Mouse (Mus musculus): Measurements from ENCODE around the gene Gm5136.
A peak's percentile ranks its signal among the peaks of the same experiment; 100 is the strongest.

Gene Gm5136

DNA sequence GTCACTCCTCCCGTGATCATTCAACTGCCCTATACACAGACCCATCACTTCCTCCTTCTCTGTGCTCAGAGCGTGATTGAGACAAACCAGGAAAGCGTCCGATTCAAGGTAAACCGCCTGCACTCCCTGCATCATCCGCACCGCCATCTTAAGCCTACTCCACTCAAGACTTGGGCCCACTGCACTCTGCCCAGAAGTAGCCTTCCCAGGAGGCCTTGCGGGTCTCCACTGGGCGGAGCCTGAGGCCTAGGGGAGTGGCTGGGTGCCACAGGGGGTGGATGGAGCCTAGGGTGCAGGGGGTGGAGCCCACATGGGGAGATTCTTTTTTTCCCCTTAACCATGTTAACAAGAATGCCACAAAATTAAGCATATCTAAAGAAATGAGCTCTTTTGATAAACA, at the start of gene Gm5136:
Gene Gm5136, minus strand, starts transcription at position 215 of the 400 bp plus-strand sequence.
- no peak for DNase-seq (ENCODE audit: low read depth, low spot score)

DNA sequence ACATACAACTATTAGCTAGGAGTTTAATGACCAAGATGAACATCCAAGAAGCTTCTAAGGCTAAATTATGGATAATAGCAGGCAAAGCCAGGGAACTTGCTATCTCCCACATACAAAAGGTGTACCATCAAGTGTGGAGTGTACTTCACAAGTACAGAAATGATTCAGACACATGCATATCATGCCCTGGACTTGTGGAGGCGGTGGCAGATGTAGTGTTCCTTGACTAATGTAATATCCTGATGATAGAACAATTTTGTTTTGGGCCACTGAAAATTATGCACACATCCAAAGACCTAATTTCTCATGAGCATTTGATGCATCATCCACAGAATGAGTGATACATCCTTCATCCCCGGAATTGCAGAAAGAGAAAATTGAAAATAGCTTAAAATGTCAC, 43.8 kb upstream of the Gm5136 start:
- DNase-seq (ENCODE audit: low read depth, low spot score) = no peak

DNA sequence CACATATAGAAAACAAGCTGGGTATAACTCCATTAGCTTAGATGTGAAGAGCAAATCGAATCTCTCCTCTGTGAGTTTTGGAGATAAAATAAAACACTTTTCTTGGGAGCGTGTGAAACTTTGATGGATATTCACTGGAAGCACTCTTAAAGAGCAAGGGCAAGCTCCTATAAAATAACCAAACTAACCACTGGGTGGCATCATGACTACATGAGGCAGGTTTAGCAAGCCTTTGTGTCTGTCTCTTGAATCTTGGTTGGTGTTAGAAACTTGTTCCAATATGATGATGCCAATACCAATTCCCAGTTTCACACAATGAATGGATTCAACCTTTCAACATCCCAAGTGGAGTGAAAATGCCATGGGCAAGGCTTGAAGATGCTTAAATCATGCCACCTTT, 34.0 kb upstream of the Gm5136 start:
- peak; percentile 37 for DNase-seq (ENCODE audit: low read depth, low spot score)

DNA sequence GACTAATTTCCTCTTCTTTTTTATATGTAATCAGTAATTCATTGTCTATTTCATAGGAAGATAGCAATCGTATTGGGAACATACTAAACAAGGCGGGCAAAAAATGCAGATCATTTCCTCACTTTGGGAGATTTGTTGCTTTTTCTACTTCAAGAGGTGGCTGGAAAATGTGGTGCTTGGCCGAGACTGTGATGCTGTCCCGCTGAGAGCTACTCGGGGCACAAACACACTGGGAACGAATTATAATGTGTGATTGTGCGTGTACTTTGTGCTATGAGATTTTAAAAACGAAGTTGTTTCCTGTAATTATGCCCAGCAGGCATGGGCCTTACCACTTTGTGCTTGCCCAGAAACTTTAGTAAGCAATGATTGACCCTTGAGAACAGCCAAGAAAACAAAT, 29.0 kb upstream of the Gm5136 start:
- DNase-seq (ENCODE audit: low read depth, low spot score) = no peak

DNA sequence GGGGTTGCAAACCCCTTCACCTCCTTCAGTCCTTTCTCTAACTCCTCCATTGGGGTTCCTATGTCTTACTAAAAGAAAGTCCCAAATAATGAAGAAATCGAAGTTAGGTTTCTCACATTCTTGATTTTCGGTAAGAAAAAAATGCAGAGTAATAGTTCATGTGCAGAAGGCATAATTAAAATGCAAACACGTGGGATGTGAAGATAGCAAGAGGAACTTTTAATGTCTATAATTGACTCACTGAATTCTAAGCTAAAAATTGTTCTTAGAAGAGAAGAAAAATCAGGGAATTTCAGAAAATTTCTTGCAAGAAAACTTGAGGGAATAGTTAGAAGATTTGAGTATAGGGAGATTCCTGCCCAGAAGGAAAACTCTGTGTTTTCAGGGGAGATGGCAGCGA, 26.4 kb upstream of the Gm5136 start:
- no peak for DNase-seq (ENCODE audit: low read depth, low spot score)

DNA sequence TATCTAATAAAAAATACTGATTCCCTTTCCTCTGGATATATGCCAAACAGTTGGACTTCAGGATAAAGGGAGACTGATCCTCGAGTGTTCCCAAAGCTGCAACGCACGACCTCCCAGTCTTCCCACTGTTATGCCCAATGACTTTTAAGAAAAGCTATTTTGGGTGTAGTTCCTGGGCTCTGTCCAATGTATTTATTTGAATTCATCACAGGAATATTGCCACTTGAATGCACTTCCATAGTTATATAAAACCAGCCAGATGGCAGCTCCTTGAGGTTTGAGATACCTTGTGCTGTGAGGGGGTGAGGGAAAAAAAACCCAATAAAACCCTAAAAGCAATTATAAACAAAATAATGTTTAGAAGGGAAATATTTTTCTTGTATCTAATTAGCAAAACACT, 24.9 kb upstream of the Gm5136 start:
- no peak for DNase-seq (ENCODE audit: low read depth, low spot score)

DNA sequence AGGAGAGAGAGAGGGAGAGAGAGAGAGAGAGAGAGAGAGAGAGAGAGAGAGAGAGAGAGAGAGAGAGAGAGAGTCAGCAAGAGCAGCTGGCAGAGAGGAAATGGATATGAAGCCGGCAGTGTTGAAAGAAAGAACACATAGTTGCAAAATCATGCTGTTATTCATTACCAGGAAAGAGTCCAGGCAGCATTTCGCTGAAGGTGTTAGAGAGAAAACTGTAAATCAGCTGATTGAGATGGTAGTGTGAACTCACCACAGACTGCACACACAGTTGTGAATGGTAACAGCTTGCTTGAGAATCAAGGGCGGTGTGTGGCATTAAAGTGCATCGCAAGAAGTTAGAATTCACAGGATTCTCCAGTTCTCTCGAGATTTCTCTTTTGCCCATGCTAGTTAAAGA, 10.6 kb upstream of the Gm5136 start:
- DNase-seq (ENCODE audit: low read depth, low spot score) = no peak

DNA sequence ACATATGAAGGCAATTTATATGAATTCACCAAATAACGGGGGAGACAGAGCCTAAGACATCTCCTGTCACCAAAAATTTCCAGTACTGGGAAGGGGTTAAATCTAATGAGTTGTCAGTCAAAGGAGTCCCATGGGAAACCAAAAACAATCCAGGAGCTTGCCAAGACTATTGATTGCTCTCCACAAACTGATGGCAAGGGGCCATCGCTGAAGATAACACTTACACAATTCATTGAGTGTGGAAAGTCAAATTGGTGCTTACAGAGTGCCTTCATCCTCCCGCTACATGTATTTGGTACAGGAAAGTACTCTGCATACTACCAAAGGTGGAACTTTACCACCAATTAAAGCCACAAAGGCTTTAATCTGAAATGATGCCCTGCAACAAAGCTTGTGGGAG, 5.7 kb upstream of the Gm5136 start:
- DNase-seq (ENCODE audit: low read depth, low spot score) = no peak

DNA sequence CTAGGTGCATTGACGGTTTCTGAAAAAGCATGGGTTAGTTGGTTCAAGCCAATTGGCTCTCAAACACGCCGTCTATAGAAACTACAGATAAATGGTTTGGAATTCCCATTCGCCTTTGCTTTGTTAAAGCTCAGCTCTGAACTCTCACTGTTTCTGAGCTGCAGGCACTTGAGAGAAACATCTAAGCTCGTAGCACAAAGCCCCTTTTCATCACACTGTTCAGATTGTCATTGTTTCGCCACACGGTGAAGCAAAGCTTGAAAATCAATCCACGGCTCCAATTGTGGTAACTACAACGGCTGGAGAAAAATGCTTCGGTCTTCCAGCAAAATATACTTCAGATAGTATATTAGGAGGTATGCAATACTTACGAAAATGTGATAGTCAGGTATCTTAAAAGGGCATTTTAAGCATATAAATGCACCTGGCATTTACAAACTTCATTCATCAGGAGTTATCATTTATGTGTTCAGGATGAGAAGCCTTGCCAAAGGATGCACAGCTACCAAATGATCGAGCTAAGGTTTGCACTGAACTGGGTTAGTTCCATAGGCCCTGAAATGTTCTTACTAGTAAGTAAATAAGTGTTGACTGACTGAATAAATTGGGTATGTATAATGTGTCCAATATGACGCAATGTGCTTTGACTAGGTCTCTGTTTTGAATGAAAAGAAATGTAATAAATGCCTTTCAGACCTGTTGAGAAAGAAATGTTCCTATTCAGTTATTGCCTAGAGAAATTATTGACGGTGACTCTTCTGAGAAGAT, 1.6 kb upstream of the Gm5136 start:
- no peak for DNase-seq (ENCODE audit: low read depth, low spot score)

DNA sequence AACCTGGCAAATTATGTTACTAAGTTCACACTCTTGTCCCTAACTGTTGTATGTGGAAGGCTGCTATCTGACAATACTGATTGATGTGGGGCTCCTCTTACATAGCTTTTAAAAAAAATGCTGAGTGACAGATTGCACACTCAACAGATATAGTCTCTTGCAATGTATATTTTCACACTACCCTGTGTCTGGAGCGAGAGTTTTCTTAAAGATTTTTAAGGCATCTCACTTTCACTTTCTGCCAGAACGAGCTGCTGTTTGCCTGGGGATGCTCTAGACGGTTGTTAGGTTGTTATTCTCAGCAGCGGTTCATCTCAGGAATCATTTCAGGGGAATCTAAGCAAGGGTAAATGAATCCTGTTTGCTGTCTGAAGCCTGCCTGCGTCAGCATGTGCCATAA, 2.9 kb downstream of the Gm5136 start:
- DNase-seq (ENCODE audit: low read depth, low spot score) = no peak

DNA sequence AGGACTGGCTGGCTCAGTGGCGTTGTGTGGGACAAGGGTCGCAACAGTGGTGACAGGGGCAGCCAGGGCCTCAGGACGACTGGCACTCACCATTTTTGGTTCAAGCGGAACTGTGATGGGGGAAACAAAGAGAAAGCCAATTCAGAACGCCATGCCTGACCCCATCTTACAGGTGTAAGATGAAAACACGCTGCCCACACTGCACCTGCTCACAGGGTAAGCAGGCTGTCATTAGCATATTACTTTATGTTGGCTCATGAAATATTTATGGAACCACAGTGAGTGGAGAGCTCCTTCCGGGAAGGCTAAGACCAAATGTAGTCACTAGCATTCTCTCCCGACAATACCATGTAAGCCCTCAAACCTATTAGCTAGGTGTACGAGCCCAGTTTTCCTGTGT, 9.0 kb downstream of the Gm5136 start:
- DNase-seq (ENCODE audit: low read depth, low spot score) = no peak

DNA sequence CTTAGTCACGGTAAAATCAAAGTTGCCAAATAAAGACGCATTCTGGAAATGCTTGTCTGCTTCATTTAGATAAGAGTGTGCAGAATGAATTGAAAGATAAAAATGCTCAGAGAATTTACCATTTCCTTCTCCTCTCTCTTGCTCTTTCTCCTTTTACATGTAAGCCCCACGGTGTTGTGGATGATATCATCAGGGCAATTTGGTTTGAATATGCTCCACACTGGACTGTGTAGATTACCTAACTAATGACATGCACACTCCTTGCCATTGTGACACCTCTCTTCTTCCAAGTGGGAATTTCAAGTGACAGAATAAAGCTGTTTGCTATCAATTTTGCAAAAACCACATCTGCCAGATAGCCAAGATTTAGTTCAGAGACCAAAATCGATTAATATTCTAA, 13.3 kb downstream of the Gm5136 start:
- no peak for DNase-seq (ENCODE audit: low read depth, low spot score)

DNA sequence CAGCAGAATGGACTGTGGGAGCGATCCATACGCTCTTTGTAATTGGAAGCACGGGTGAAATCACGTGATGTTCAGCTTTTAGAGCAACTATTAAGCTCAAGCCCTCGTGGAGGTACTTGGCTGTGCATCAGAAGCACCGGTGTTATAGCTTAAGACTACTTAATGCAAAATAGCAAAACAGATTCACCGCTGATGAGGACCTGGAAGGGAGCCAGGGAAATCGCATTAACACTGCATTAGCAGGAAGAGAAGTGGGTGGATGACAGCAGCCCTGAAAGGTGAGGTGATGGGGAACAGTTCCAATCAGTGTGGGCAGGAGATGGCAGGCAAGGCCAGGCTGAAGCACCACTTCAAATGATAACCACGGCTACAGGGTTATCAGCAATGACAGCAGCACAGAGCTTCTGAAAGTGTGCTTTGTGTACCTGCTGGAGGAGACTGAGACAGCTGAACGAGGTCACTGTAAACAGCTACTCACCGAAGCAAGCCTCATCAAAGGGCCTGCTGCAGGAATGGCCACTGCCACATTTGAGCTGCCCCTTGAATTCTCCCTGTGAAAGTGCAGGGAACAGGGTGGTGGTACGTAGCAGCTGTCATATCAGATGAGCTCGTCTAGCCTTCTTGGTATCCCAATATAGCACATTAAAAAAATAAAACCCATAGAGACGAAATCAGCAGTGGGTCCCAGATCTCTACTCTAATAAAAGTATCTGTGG, 20.1 kb downstream of the Gm5136 start:
- peak; percentile 65 for DNase-seq (ENCODE audit: low read depth, low spot score)

DNA sequence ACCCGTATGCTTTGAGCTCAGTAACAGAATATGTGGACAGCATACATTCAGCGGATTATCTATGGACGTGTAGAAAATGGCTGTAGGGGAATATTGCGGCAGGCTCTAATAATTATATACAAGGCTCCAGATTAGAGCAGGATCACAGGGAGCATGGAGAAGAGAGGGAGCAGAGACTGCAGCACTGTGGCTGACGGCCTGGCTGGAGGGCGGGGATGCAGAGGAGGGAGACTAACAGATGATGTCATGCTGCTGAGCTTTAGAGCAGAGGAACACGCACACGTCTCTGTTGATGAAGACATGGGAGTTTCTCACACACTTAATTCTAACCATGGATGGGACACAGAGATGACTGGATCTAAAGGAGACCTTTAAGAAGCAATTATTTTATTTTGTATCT, 22.9 kb downstream of the Gm5136 start:
- DNase-seq (ENCODE audit: low read depth, low spot score) = no peak

DNA sequence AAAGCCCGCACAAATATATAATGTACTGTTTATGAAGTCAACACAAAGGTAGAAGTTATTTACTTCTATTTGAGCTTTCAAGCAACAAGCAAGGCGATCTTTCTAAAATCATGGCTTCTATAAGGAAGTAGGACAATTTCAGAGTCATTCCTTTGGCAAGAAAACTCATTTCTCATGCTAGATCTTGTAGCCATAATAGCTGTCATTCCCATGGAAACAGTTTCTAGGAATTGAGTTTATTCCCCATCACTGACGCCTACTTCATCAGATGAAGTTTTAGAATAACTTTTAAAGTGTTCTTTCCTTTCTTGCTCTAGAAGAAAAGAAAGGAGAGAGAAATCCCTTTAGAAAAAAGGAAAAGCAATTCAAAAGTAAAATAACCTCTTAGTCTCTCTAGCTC, 31.0 kb downstream of the Gm5136 start:
- no peak for DNase-seq (ENCODE audit: low read depth, low spot score)

DNA sequence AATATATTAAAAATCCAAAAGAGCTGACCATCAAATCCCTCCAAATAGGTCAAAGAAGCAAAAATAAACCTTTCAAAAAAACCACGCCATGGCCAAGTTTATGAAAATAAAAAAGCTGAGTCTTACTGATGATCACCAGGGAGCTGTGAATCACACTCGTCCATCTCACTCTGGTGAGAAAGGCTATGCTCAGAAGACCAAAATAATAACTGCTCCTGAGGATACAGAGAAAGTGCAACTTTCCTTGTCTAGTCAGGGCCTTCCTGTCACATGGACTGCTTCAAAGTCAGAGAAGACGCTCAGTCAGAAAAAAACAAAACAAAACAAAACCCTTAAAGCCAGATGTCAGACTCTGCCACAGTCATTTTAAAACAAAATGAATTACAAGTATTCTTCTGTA, 39.7 kb downstream of the Gm5136 start:
- DNase-seq (ENCODE audit: low read depth, low spot score) = no peak

DNA sequence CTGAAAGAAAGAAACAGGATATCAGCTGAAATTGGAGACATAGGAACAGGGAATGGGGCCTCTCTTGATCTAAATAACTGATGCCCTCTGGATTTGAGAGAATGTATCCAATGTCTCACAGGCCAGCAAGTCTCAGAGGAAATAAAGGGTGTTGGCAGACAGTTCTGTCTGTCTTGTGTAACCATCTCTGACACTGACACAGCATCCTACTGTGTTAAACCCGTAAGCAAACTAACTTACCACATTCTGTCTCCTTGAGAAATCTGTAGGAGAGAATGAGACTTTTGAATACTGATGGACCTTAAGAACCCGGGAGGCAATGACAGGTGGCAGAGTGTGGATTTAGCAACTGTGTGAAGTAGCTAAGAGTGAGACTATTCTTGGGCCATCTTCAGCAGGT, 41.7 kb downstream of the Gm5136 start:
- DNase-seq (ENCODE audit: low read depth, low spot score) = no peak

DNA sequence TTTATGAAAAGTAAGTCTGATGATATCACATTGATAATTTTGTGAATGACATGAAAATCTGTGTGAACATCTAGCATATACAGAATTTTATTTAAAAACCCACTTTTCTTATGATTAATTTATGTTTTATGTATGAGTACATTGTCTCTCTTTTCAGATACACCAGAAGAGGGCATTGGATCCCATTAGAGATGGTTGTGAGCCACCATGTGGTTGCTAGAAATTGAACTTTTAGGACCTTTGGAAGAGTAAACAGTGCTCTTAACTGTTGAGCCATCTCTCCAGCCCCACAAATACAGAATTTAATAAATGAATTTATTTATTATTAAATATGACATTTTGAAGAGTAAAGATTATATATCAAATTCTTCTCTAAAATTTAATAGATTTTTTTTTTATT, 42.3 kb downstream of the Gm5136 start:
- no peak for DNase-seq (ENCODE audit: low read depth, low spot score)

DNA sequence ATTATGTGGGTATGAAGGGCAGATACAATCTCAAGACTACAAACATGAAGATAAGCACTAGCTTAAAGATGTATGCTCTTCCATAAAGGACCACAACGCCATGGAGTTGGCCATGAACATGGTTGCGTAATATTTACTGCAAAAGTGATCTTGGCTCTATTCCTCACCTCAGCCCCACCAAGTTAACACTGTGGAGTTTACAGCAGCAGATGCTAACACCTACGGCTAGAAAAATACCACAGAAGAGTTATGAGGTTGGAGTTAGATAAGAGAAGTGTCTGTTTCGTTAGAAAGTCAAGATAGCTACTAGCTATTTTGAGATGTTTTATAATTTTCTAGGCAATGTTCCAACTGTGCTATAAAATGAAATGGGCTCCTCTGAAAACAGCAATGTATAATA, 43.1 kb downstream of the Gm5136 start:
- no peak for DNase-seq (ENCODE audit: low read depth, low spot score)

DNA sequence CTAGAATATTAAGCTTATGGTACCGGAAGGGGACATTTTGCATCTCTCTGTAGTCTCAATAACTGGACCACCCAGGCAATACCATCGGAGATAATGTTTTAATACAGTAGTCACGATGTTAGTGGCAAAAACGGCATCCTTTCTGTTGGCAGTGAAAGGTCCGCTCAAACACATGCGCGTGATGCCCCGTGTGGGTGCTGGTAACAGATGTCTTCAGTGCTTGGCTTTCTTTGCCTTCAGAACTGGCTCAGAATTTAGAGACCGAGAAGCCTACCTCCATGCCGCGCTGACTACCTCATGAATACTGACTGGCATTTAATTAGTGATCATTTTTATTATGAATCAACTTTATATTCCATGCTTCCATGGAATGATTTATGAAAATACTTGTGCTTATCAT, 44.9 kb downstream of the Gm5136 start:
- DNase-seq (ENCODE audit: low read depth, low spot score) = no peak

DNA sequence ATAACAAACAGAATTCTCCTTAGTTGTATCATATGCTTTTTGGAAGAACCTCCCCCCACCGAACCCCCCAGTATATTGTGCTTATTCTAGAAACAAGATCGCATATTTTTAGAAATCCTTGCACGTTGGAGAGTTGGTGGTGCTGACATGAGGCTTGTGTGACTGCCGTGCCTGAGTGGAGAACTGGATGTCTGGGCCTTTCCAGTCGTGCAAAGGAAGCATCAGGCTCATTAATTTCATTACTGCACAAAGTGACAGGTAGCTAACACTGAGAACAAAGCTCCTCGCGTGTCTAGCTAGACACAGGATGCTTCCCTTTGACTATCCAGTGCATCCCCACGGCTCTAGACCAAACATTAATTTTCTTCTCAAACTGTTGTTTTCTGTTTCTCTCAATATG, 47.1 kb downstream of the Gm5136 start:
- DNase-seq (ENCODE audit: low read depth, low spot score) = no peak

DNA sequence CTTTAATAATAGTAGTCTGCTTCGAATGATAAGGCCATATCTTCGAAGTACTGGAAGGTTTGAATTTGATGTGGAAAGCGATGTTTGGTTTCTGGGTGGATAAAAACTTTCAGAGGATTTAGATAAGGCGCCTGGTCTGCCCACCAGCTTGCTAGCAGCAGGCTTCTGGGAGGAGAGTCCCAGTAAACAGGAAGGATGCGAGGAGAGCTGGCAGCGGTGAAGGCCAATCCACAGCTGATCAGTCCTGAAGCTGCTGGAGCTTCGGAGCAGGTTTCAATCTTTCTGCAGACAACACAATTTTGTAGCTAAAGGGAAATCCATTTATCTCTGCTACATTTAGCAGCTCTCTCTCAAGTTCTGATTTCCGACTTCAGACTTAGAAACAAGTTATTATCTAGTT, 47.9 kb downstream of the Gm5136 start:
- DNase-seq (ENCODE audit: low read depth, low spot score) = no peak

DNA sequence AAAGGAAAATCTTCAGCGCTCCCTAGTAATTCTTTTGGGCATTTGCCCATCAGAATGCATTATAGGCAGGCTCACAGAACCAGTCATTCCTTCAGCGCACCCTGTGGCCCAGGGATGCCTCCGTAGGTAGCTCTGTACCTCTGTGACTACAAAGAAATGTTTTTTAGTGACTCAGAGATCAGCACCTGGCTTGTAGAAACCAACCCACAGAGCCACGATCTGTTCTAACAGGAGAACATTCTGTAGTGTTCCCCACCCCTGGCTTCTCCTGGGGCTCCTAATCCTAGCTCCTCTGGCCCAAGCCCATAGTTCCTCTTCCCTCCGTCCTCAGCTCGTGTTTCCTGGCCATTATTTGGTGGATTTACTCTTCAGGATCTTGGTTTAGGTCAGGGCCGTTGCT, 50.8 kb downstream of the Gm5136 start:
- DNase-seq (ENCODE audit: low read depth, low spot score) = no peak
